Mouse (Mus musculus) hindbrain, embryonic 15.5 days (tissue): Measurements from ENCODE around the gene Zfp61. TPM values are rescaled to one million over a fixed set of nuclear protein-coding genes. Genes with fewer than 3 reads are reported as not detected.

Experiments
- ATAC-seq: fragments of 200-750 bp; cut with Nextera tagmentation; 2 replicates; pipeline ENCODE4 v1.8.0; 2017; ENCODE audit warnings: low read depth, moderate number of reproducible peaks, moderate TSS enrichment; ENCODE audit not compliant: low FRiP score
- H3K27ac ChIP-seq: fragments of 300-500 bp; sonication (generic); replicated peaks from 2 replicates; pipeline ENCODE4 v1.5.1; 2015; ENCODE audit warnings: mild to moderate bottlenecking, inconsistent platforms
- H3K27me3 ChIP-seq: fragments of 300-500 bp; sonication (generic); 2 replicates; pipeline ENCODE4 v1.6.1; 2015; ENCODE audit warnings: control low read depth, inconsistent platforms
- H3K36me3 ChIP-seq: fragments of 300-500 bp; sonication (generic); 2 replicates; pipeline ENCODE4 v1.6.1; 2015; ENCODE audit warnings: control low read depth, inconsistent platforms
- H3K4me1 ChIP-seq: fragments of 300-500 bp; sonication (generic); replicated peaks from 2 replicates; pipeline ENCODE4 v1.6.1; 2015; ENCODE audit warnings: control low read depth, inconsistent platforms
- H3K4me2 ChIP-seq: fragments of 300-500 bp; sonication (generic); 2 replicates; pipeline ENCODE4 v1.6.1; 2015; ENCODE audit warnings: moderate library complexity, mild to moderate bottlenecking, inconsistent platforms
- H3K4me3 ChIP-seq: fragments of 300-500 bp; sonication (generic); 2 replicates; pipeline ENCODE4 v1.5.1; 2015; ENCODE audit warnings: mild to moderate bottlenecking, inconsistent platforms
- H3K9ac ChIP-seq: fragments of 300-500 bp; sonication (generic); 2 replicates; pipeline ENCODE4 v1.6.1; 2015; ENCODE audit warnings: inconsistent platforms
- H3K9me3 ChIP-seq: fragments of 300-500 bp; sonication (generic); 2 replicates; pipeline ENCODE4 v1.6.1; 2016; ENCODE audit warnings: control low read depth, inconsistent platforms
- WGBS: fragments of 180-500 bp; shearing (Covaris S2); methylation state at CpG from one replicate; pipeline ENCODE4 v1.1.7; 2015; 5-methylcytosine and 5-hydroxymethylcytosine counted together
- polyA plus RNA-seq: library from polyadenylated mRNA; unstranded; fragments of >200 nt; fragmentation: Nextera tagmentation; extraction: Ambion mirVana; gene quantifications from 2 replicates; pipeline ENCODE4 v1.2.1, GENCODE M21; 2015

Zfp61 gene
- polyA plus RNA-seq, 1 experiment from 2014 or later, result 42.3 TPM

GRCm38 (mm10) chr7:24270288-24270672 lies 30.8 kb downstream of the Zfp61 start, which contains the start of gene Zfp93:
Zfp93 (plus strand) TSS chr7:24270420.
- WGBS, result 0% methylated on average over 12 of the region's 12 CpGs
- H3K4me2 ChIP-seq, result peak within 1 kb of the TSS; percentile 84

GRCm38 (mm10) chr7:24269667-24270287 lies 31.3 kb downstream of the Zfp61 start:
- WGBS, result 37% methylated on average over 7 of the region's 7 CpGs
- Histone ChIP-seq H3K4me1 (peaks cover 8% of the 10 kb centered on the region), H3K9ac (peak overlapping the region; percentile 72; the same call in 1 of the 2 replicates), H3K36me3 (peaks cover 16% of the 10 kb centered on the region), H3K4me2 (peak overlapping the region; percentile 84), H3K27me3 (no peaks in the 10 kb centered on the region), H3K4me3 (peak overlapping the region; percentile 56), H3K27ac (no peak overlapping the region), H3K9me3 (no peaks in the 10 kb centered on the region)
- ATAC-seq, result peak; percentile 66

More at GRCm38 (mm10) chr7:24270288-24270672, 30.8 kb downstream of the Zfp61 start, which contains the start of gene Zfp93:
- H3K4me3 ChIP-seq, result peak within 1 kb of the TSS; percentile 56
- H3K9ac ChIP-seq, result peak within 1 kb of the TSS; percentile 72
- peaks cover 8% of the 10 kb centered on the region for H3K4me1 ChIP-seq
- peak; percentile 95 for ATAC-seq
- H3K27ac ChIP-seq, result peak within 1 kb of the TSS; percentile 79
- H3K27me3 ChIP-seq, result no peaks in the 10 kb centered on the region
- H3K36me3 ChIP-seq, result peaks cover 21% of the 10 kb centered on the region
- H3K9me3 ChIP-seq, result no peaks in the 10 kb centered on the region

- WGBS, result 76% methylated on average over 3 of the region's 3 CpGs
Observed at GRCm38 (mm10) chr7:24269256-24269655, 31.8 kb downstream of the Zfp61 start.

GRCm38 (mm10) chr7:24268176-24269155 lies 32.6 kb downstream of the Zfp61 start:
- WGBS, result 66% methylated on average over 24 of the region's 24 CpGs

More at GRCm38 (mm10) chr7:24269256-24269655, 31.8 kb downstream of the Zfp61 start:
- Histone ChIP-seq H3K9ac (no peak overlapping the region), H3K4me2 (peak overlapping the region; percentile 84; the same call in 1 of the 2 replicates), H3K4me1 (peaks cover 8% of the 10 kb centered on the region), H3K36me3 (peaks cover 11% of the 10 kb centered on the region), H3K27ac (no peak overlapping the region), H3K4me3 (peak overlapping the region; percentile 56; the same call in 1 of the 2 replicates), H3K9me3 (no peaks in the 10 kb centered on the region), H3K27me3 (no peaks in the 10 kb centered on the region)
- no peak for ATAC-seq

DNA sequence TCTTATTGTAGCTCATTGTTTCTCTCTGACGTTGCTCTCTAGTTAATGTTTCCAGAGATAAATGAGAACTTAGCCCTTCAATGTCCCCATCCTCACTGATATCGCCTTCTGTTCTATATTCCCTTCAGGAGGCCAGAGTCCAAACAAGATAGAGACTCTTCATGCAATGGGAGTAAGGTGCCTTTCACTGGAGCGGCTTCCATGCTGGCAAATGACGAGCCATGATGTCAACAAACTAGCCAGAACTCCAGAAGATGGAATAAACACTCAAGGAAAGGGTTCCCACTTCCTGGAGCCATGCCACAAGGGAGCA lies 41.1 kb downstream of the Zfp61 start:
- Histone ChIP-seq H3K27me3 (no peaks in the 10 kb centered on the region), H3K4me2 (no peak overlapping the region), H3K36me3 (peaks cover 28% of the 10 kb centered on the region), H3K4me3 (no peak overlapping the region), H3K9me3 (no peaks in the 10 kb centered on the region), H3K4me1 (peaks cover 17% of the 10 kb centered on the region), H3K9ac (no peak overlapping the region), H3K27ac (no peak overlapping the region)
- WGBS, result 95% methylated on average over 4 of the region's 4 CpGs
- ATAC-seq, result no peak

More at GRCm38 (mm10) chr7:24268176-24269155, 32.6 kb downstream of the Zfp61 start:
- Histone ChIP-seq H3K4me2 (no peak overlapping the region), H3K36me3 (peaks cover 3% of the 10 kb centered on the region; the same call in 1 of the 2 replicates), H3K27me3 (no peaks in the 10 kb centered on the region), H3K4me3 (no peak overlapping the region), H3K9ac (no peak overlapping the region), H3K4me1 (peaks cover 8% of the 10 kb centered on the region), H3K27ac (no peak overlapping the region), H3K9me3 (no peaks in the 10 kb centered on the region)
- ATAC-seq, result no peak

- Histone ChIP-seq H3K9me3 (no peaks in the 10 kb centered on the region), H3K27ac (no peak overlapping the region), H3K27me3 (no peaks in the 10 kb centered on the region), H3K4me3 (no peak overlapping the region), H3K4me1 (peaks cover 20% of the 10 kb centered on the region), H3K9ac (no peak overlapping the region), H3K4me2 (no peak overlapping the region), H3K36me3 (peaks cover 28% of the 10 kb centered on the region)
- ATAC-seq, result no peak
- 93% methylated on average over 13 of the region's 13 CpGs for WGBS
Observed at GRCm38 (mm10) chr7:24259306-24259999, 41.6 kb downstream of the Zfp61 start.

- WGBS, result 19% methylated on average over 21 of the region's 21 CpGs
- H3K4me3 ChIP-seq, result peak within 1 kb of the TSS; percentile 56
- H3K9me3 ChIP-seq, result no peaks in the 10 kb centered on the region
- peak within 1 kb of the TSS; percentile 62 for H3K9ac ChIP-seq
- peak within 1 kb of the TSS; percentile 62 for H3K27ac ChIP-seq
- H3K27me3 ChIP-seq, result no peaks in the 10 kb centered on the region
- ATAC-seq, result peak; percentile 90
- peak within 1 kb of the TSS; percentile 71 for H3K4me2 ChIP-seq
- H3K4me1 ChIP-seq, result peaks cover 25% of the 10 kb centered on the region
- H3K36me3 ChIP-seq, result peaks cover 3% of the 10 kb centered on the region
Observed at GRCm38 (mm10) chr7:24254633-24255474, 46.2 kb downstream of the Zfp61 start, which contains the start of gene Zfp108. Zfp108 (plus strand) TSS chr7:24254794.

DNA sequence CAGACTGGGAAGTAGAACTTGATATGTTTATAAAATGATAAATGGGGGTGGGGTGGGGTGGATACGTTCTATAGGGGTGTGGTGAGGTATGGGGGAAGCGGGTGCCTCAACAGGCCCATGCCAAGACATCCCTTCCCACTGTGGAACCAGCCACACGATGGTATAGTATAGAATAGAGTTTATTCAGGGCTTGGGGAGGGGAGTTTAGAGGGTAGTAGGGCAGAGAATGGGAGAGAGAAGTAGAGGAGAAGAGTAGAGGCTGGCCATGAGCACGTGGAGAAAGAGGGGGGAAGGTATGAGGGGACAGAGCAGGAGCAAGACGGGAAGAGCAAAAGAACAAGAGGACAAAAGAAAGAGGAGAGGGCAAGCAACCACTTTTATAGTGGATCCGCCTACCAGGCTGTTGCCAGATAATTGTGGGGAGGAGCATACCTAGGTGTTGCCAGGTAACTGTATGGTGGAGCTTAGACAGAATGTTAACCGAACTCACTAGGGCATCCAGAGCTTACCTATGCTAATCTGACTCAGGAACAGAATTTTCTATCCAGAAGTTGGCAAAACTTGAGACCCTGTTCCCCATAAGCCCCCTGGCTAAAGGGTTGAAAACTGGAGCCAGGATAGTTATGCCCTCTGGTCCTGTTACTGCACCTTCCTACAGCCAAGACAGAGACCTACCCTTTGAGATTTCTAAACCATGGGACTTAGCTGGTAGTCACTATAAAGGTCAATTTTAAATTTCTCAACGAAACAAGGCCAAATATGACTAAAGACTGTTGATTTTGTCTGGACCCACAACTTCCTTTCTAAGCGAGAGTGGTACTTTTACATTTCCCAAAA lies 47.0 kb downstream of the Zfp61 start:
- Histone ChIP-seq H3K27ac (0 out of 2 replicates have a peak overlapping the region, but pooled peaks have one; percentile 24), H3K4me3 (peak overlapping the region; percentile 56), H3K36me3 (no peaks in the 10 kb centered on the region), H3K9ac (no peak overlapping the region), H3K4me2 (peak overlapping the region; percentile 71), H3K4me1 (peaks cover 25% of the 10 kb centered on the region), H3K27me3 (no peaks in the 10 kb centered on the region), H3K9me3 (no peaks in the 10 kb centered on the region)
- 66% methylated on average over 9 of the region's 9 CpGs for WGBS
- peak; percentile 78 for ATAC-seq
